ENCODE assay signal across 23 mouse cellular contexts in genomic region chr1:87164164-87164795, GRCm38 (mm10). TPM values are rescaled to one million over a fixed set of nuclear protein-coding genes. Genes with fewer than 3 reads are reported as not detected.
A peak's percentile ranks its signal among the peaks of the same experiment; 100 is the strongest.
DNase-seq lines count a peak whose midpoint lies in the region; ATAC-seq and TF ChIP-seq lines count a peak whose summit lies in the region.
"Had no signal": no experiment of that assay in that cellular context is flagged by ENCODE, and none has a peak within 500 bp of the region (broad histone marks: within the 10 kb centered on the region; RNA-seq: fewer than 3 reads in every experiment).

No protein-coding gene starts in this region.

- no peak overlapping the region for H3K27ac ChIP-seq in neural tube, embryonic 11.5 days (ENCODE audit: low read depth, low read length)
- no peak overlapping the region for H3K27ac ChIP-seq in forebrain, postnatal 0 days (ENCODE audit: low read depth, low read length)
- no peak overlapping the region for H3K27ac ChIP-seq in hindbrain, postnatal 0 days
- no peak overlapping the region for H3K27ac ChIP-seq in neural tube, embryonic 15.5 days (replicated peaks)
- no peak overlapping the region for H3K27ac ChIP-seq in embryonic facial prominence, embryonic 10.5 days (replicated peaks)
- H3K27ac ChIP-seq: limb, embryonic 12.5 days; liver, embryonic 13.5 days; lung, embryonic 15.5 days had no signal

- no peak overlapping the region for H3K9ac ChIP-seq in neural tube, embryonic 11.5 days (ENCODE audit: low read length)
- no peak overlapping the region for H3K9ac ChIP-seq in forebrain, postnatal 0 days
- no peak overlapping the region for H3K9ac ChIP-seq in hindbrain, postnatal 0 days (replicated peaks; ENCODE audit: low read length)
- H3K9ac ChIP-seq in neural tube, embryonic 15.5 days (replicated peaks): no peak overlapping the region
- H3K9ac ChIP-seq: limb, embryonic 12.5 days; liver, embryonic 13.5 days; lung, embryonic 15.5 days had no signal

- H3K9me3 ChIP-seq in neural tube, embryonic 11.5 days (ENCODE audit: control insufficient read depth, low read length): no peaks in the 10 kb centered on the region
- H3K9me3 ChIP-seq in forebrain, postnatal 0 days (ENCODE audit: low read length): no peaks in the 10 kb centered on the region
- no peaks in the 10 kb centered on the region for H3K9me3 ChIP-seq in hindbrain, postnatal 0 days (ENCODE audit: low read length)
- H3K9me3 ChIP-seq in neural tube, embryonic 15.5 days (replicated peaks): no peaks in the 10 kb centered on the region
- no peaks in the 10 kb centered on the region for H3K9me3 ChIP-seq in embryonic facial prominence, embryonic 10.5 days
- H3K9me3 ChIP-seq: limb, embryonic 12.5 days; liver, embryonic 13.5 days; lung, embryonic 15.5 days had no signal

- H3K4me2 ChIP-seq in neural tube, embryonic 11.5 days (ENCODE audit: low read depth): no peak overlapping the region
- no peak overlapping the region for H3K4me2 ChIP-seq in forebrain, postnatal 0 days (ENCODE audit: low read depth)
- H3K4me2 ChIP-seq in hindbrain, postnatal 0 days (ENCODE audit: low read depth, low read length): no peak overlapping the region
- no peak overlapping the region for H3K4me2 ChIP-seq in neural tube, embryonic 15.5 days
- H3K4me2 ChIP-seq: heart, embryonic 11.5 days; limb, embryonic 12.5 days; liver, embryonic 13.5 days; lung, embryonic 15.5 days had no signal

- peak; percentile 23; the same call in 1 of the 2 replicates for ATAC-seq in neural tube, embryonic 11.5 days (ENCODE audit: insufficient read depth, low FRiP score, low TSS enrichment)
- ATAC-seq in forebrain, postnatal 0 days: peak; percentile 32
- peak; percentile 46 for ATAC-seq in hindbrain, postnatal 0 days
- ATAC-seq in neural tube, embryonic 15.5 days (ENCODE audit: low FRiP score): peak; percentile 52; the same call in 1 of the 2 replicates

- 35% methylated on average over 11 of the region's 11 CpGs for WGBS in neural tube, embryonic 11.5 days
- WGBS in forebrain, postnatal 0 days: 27% methylated on average over 11 of the region's 11 CpGs
- WGBS in hindbrain, postnatal 0 days: 38% methylated on average over 11 of the region's 11 CpGs
- WGBS in neural tube, embryonic 15.5 days: 29% methylated on average over 11 of the region's 11 CpGs
- 40% methylated on average over 11 of the region's 11 CpGs for WGBS in embryonic facial prominence, embryonic 10.5 days

- H3K4me3 ChIP-seq in neural tube, embryonic 11.5 days (ENCODE audit: low read depth, low read length): no peak overlapping the region
- H3K4me3 ChIP-seq in forebrain, postnatal 0 days (ENCODE audit: low read depth, low read length): no peak overlapping the region
- no peak overlapping the region for H3K4me3 ChIP-seq in hindbrain, postnatal 0 days (ENCODE audit: low read length)
- H3K4me3 ChIP-seq in neural tube, embryonic 15.5 days (replicated peaks): no peak overlapping the region
- no peak overlapping the region for H3K4me3 ChIP-seq in embryonic facial prominence, embryonic 10.5 days
- H3K4me3 ChIP-seq: erythroblast, embryonic 14.5 days; limb, embryonic 12.5 days; liver, embryonic 13.5 days; lung, embryonic 15.5 days; myocyte had no signal

- no peak for TF ChIP-seq CTCF in forebrain, postnatal 0 days (IDR thresholded peaks at IDR 0.05; ENCODE audit: low read depth)
- TF ChIP-seq CTCF in hindbrain, postnatal 0 days (IDR thresholded peaks at IDR 0.05; ENCODE audit: low read depth): no peak

- peaks cover 10% of the 10 kb centered on the region for H3K27me3 ChIP-seq in neural tube, embryonic 11.5 days (ENCODE audit: control insufficient read depth, insufficient read depth, low read length)
- H3K27me3 ChIP-seq in forebrain, postnatal 0 days (ENCODE audit: insufficient read depth, low read length): no peaks in the 10 kb centered on the region
- H3K27me3 ChIP-seq in hindbrain, postnatal 0 days (ENCODE audit: insufficient read depth, low read length): no peaks in the 10 kb centered on the region
- peaks cover 22% of the 10 kb centered on the region for H3K27me3 ChIP-seq in neural tube, embryonic 15.5 days (replicated peaks)
- peaks cover 98% of the 10 kb centered on the region for H3K27me3 ChIP-seq in embryonic facial prominence, embryonic 10.5 days (replicated peaks; ENCODE audit: low read depth, poor library complexity, severe bottlenecking)

- no peaks in the 10 kb centered on the region for H3K36me3 ChIP-seq in neural tube, embryonic 11.5 days (ENCODE audit: control insufficient read depth, insufficient read depth, low read length)
- H3K36me3 ChIP-seq in forebrain, postnatal 0 days (ENCODE audit: insufficient read depth): no peaks in the 10 kb centered on the region
- H3K36me3 ChIP-seq in hindbrain, postnatal 0 days (ENCODE audit: insufficient read depth, low read length): no peaks in the 10 kb centered on the region
- H3K36me3 ChIP-seq in neural tube, embryonic 15.5 days: no peaks in the 10 kb centered on the region
- no peaks in the 10 kb centered on the region for H3K36me3 ChIP-seq in embryonic facial prominence, embryonic 10.5 days (replicated peaks)
- H3K36me3 ChIP-seq: limb, embryonic 12.5 days; liver, embryonic 13.5 days; lung, embryonic 15.5 days had no signal

- H3K4me1 ChIP-seq in neural tube, embryonic 11.5 days (ENCODE audit: control insufficient read depth, insufficient read depth, low read length): no peaks in the 10 kb centered on the region
- H3K4me1 ChIP-seq in forebrain, postnatal 0 days (ENCODE audit: insufficient read depth): peaks cover 3% of the 10 kb centered on the region; the same call in 1 of the 2 replicates
- no peaks in the 10 kb centered on the region for H3K4me1 ChIP-seq in hindbrain, postnatal 0 days (ENCODE audit: insufficient read depth, low read length)
- peaks cover 22% of the 10 kb centered on the region for H3K4me1 ChIP-seq in neural tube, embryonic 15.5 days
- H3K4me1 ChIP-seq in embryonic facial prominence, embryonic 10.5 days: peaks cover 23% of the 10 kb centered on the region
- H3K4me1 ChIP-seq: liver, embryonic 13.5 days; lung, embryonic 15.5 days had no signal

- no peak for DNase-seq in neural tube, embryonic 11.5 days (ENCODE audit: low spot score)
- DNase-seq in neural tube, embryonic 10.5 days (ENCODE audit: extremely low spot score, low spot score): no peak
- DNase-seq in forebrain, postnatal 0 days: no peak
- DNase-seq in hindbrain, postnatal 0 days (ENCODE audit: low spot score): no peak
- DNase-seq in adipocyte (ENCODE audit: low spot score): no peak
- no peak for DNase-seq in embryonic facial prominence, embryonic 10.5 days (ENCODE audit: low spot score)
- DNase-seq: cerebellum, postnatal 36 days; heart, postnatal 14 days; kidney, adult 9 months; liver, embryonic 13.5 days; right cerebral cortex, postnatal 25 days; thymus, postnatal 14 days had no signal

RNA-seq across cellular contexts. Expression of gene Ecel1, which starts 8.0 kb away (rescaled TPM):
- polyA plus RNA-seq in neural tube, embryonic 11.5 days (2014; fragmentation: Nextera tagmentation; extraction: Ambion mirVana): 28.3 and 36.8 TPM in 2 replicates
- total RNA-seq in forebrain, postnatal 0 days (2014; rRNA removed): 19.1 and 36.1 TPM in 2 replicates
- polyA plus RNA-seq in forebrain, postnatal 0 days (2015; fragmentation: Nextera tagmentation; extraction: Ambion mirVana): 17.8 and 28.5 TPM in 2 replicates
- total RNA-seq in hindbrain, postnatal 0 days (2014; rRNA removed): 45.6 and 50.0 TPM in 2 replicates
- polyA plus RNA-seq in hindbrain, postnatal 0 days (2015; fragmentation: Nextera tagmentation; extraction: Ambion mirVana): 35.6 and 36.2 TPM in 2 replicates
- 71.9 and 84.7 TPM in 2 replicates for polyA plus RNA-seq in neural tube, embryonic 15.5 days (2015; fragmentation: Nextera tagmentation; extraction: Ambion mirVana)
- 1.2 and 3.1 TPM in 2 replicates for polyA plus RNA-seq in embryonic facial prominence, embryonic 10.5 days (2016; fragmentation: Nextera tagmentation; extraction: Ambion mirVana)
- total RNA-seq: heart, postnatal 14 days; megakaryocyte progenitor cell, adult 5-6 weeks had no signal
- polyA plus RNA-seq: erythroblast, embryonic 14.5 days; heart, embryonic 11.5 days; liver, embryonic 13.5 days had no signal

RNA-seq across cellular contexts. Expression of gene Prss56, which starts 18.8 kb away (rescaled TPM):
- 0.46 and 0.88 TPM in 2 replicates for polyA plus RNA-seq in neural tube, embryonic 11.5 days (2014; fragmentation: Nextera tagmentation; extraction: Ambion mirVana)
- total RNA-seq in forebrain, postnatal 0 days (2014; rRNA removed): 3.1 and 4.0 TPM in 2 replicates
- polyA plus RNA-seq in forebrain, postnatal 0 days (2015; fragmentation: Nextera tagmentation; extraction: Ambion mirVana): 2.5 and 4.3 TPM in 2 replicates
- total RNA-seq in hindbrain, postnatal 0 days (2014; rRNA removed): 0.29 and 0.31 TPM in 2 replicates
- 0.46 and 0.47 TPM in 2 replicates for polyA plus RNA-seq in hindbrain, postnatal 0 days (2015; fragmentation: Nextera tagmentation; extraction: Ambion mirVana)
- polyA plus RNA-seq in neural tube, embryonic 15.5 days (2015; fragmentation: Nextera tagmentation; extraction: Ambion mirVana): 4.0 and 5.3 TPM in 2 replicates
- polyA plus RNA-seq in embryonic facial prominence, embryonic 10.5 days (2016; fragmentation: Nextera tagmentation; extraction: Ambion mirVana): 0.71 and 0.94 TPM in 2 replicates
- total RNA-seq: gastrocnemius, postnatal 4 days; heart, postnatal 14 days; megakaryocyte progenitor cell, adult 5-6 weeks had no signal
- polyA plus RNA-seq: erythroblast, embryonic 14.5 days; heart, embryonic 11.5 days; intestine, embryonic 14.5 days; limb, embryonic 12.5 days; liver, embryonic 13.5 days; lung, embryonic 15.5 days had no signal

RNA-seq across cellular contexts. Expression of gene Chrnd, which starts 26.1 kb away (rescaled TPM):
- 0.40 and 0.45 TPM in 2 replicates for polyA plus RNA-seq in neural tube, embryonic 11.5 days (2014; fragmentation: Nextera tagmentation; extraction: Ambion mirVana)
- total RNA-seq in forebrain, postnatal 0 days (2014; rRNA removed): not detected in 2 replicates
- not detected in 2 replicates for polyA plus RNA-seq in forebrain, postnatal 0 days (2015; fragmentation: Nextera tagmentation; extraction: Ambion mirVana)
- not detected in 2 replicates for total RNA-seq in hindbrain, postnatal 0 days (2014; rRNA removed)
- polyA plus RNA-seq in hindbrain, postnatal 0 days (2015; fragmentation: Nextera tagmentation; extraction: Ambion mirVana): not detected in 2 replicates
- polyA plus RNA-seq in neural tube, embryonic 15.5 days (2015; fragmentation: Nextera tagmentation; extraction: Ambion mirVana): 0.33 and 0.37 TPM in 2 replicates
- polyA plus RNA-seq in embryonic facial prominence, embryonic 10.5 days (2016; fragmentation: Nextera tagmentation; extraction: Ambion mirVana): 0.13 and 0.17 TPM in 2 replicates
- total RNA-seq: heart, postnatal 14 days; megakaryocyte progenitor cell, adult 5-6 weeks had no signal
- polyA plus RNA-seq: erythroblast, embryonic 14.5 days; heart, embryonic 11.5 days; intestine, embryonic 14.5 days had no signal

RNA-seq across cellular contexts. Expression of gene Akp3, which starts 39.5 kb away (rescaled TPM):
- not detected in 2 replicates for polyA plus RNA-seq in neural tube, embryonic 11.5 days (2014; fragmentation: Nextera tagmentation; extraction: Ambion mirVana)
- not detected in 2 replicates for total RNA-seq in forebrain, postnatal 0 days (2014; rRNA removed)
- not detected in 2 replicates for polyA plus RNA-seq in forebrain, postnatal 0 days (2015; fragmentation: Nextera tagmentation; extraction: Ambion mirVana)
- not detected in 2 replicates for total RNA-seq in hindbrain, postnatal 0 days (2014; rRNA removed)
- not detected in 2 replicates for polyA plus RNA-seq in hindbrain, postnatal 0 days (2015; fragmentation: Nextera tagmentation; extraction: Ambion mirVana)
- not detected in 2 replicates for polyA plus RNA-seq in neural tube, embryonic 15.5 days (2015; fragmentation: Nextera tagmentation; extraction: Ambion mirVana)
- polyA plus RNA-seq in embryonic facial prominence, embryonic 10.5 days (2016; fragmentation: Nextera tagmentation; extraction: Ambion mirVana): not detected in 2 replicates
- total RNA-seq: ES-E14; gastrocnemius, postnatal 4 days; heart, postnatal 14 days; megakaryocyte progenitor cell, adult 5-6 weeks had no signal
- polyA plus RNA-seq: embryonic facial prominence, embryonic 11.5 days; erythroblast, embryonic 14.5 days; heart, embryonic 11.5 days; intestine, embryonic 14.5 days; limb, embryonic 12.5 days; liver, embryonic 13.5 days; lung, embryonic 15.5 days had no signal

RNA-seq across cellular contexts. Expression of gene Chrng, which starts 40.2 kb away (rescaled TPM):
- 5.0 TPM in 2 replicates for polyA plus RNA-seq in neural tube, embryonic 11.5 days (2014; fragmentation: Nextera tagmentation; extraction: Ambion mirVana)
- total RNA-seq in forebrain, postnatal 0 days (2014; rRNA removed): not detected in 2 replicates
- not detected in 2 replicates for polyA plus RNA-seq in forebrain, postnatal 0 days (2015; fragmentation: Nextera tagmentation; extraction: Ambion mirVana)
- 0.22 TPM in 1 of 2 replicates, not detected in the other for total RNA-seq in hindbrain, postnatal 0 days (2014; rRNA removed)
- polyA plus RNA-seq in hindbrain, postnatal 0 days (2015; fragmentation: Nextera tagmentation; extraction: Ambion mirVana): 0.06 TPM in 1 of 2 replicates, not detected in the other
- polyA plus RNA-seq in neural tube, embryonic 15.5 days (2015; fragmentation: Nextera tagmentation; extraction: Ambion mirVana): 1.2 and 1.5 TPM in 2 replicates
- polyA plus RNA-seq in embryonic facial prominence, embryonic 10.5 days (2016; fragmentation: Nextera tagmentation; extraction: Ambion mirVana): 0.35 and 0.39 TPM in 2 replicates
- total RNA-seq: heart, postnatal 14 days; megakaryocyte progenitor cell, adult 5-6 weeks had no signal
- polyA plus RNA-seq: erythroblast, embryonic 14.5 days; intestine, embryonic 14.5 days had no signal
